Mouse (Mus musculus) skeletal muscle tissue, adult 2 months (tissue): ENCODE results near the gene Sord.

ENCODE experiments used
- DNase-seq: peaks from one replicate; pipeline ENCODE4 v3.0.0-alpha.2; 2012; ENCODE audit warnings: low read depth, low spot score

The Sord gene

DNA sequence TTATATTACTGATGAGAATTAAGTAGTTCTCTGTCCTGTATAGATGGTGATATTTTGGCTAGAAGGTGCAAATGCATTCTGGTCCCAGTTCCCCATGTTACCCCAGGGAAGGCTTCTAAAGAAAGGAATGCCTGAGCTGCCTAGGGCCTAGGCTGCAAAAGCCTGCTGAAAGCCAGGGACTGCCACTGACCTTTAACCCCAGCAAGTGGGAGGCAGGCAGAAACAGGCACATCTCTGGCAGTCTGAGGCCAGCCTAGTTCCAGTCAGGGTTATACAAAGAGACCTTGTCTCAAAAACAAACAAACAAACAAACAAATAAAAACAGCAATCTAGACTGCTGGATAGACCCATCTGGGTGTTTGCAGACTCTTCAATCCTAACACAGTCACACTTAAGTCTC lies 6.2 kb downstream of the Sord start:
- no peak for DNase-seq

DNA sequence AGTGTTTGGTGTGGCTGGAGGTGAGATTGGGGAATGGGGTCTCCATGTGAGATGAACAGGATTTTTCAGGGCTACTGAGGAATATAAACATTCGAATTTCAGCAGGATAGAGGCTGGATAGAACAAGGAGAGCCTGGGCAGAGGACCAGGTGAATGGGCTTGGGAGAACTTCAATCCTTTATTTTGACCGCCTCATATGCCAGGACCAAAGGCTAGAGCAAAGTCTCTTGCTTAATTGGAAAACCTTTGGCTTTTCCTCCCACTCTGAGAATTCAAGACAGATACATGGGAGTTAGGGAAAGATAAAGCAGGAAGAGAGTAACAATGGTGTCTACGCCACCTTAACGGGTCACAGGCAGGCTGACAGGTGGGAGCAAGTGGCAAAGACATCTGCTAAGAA lies 6.7 kb downstream of the Sord start:
- no peak for DNase-seq

DNA sequence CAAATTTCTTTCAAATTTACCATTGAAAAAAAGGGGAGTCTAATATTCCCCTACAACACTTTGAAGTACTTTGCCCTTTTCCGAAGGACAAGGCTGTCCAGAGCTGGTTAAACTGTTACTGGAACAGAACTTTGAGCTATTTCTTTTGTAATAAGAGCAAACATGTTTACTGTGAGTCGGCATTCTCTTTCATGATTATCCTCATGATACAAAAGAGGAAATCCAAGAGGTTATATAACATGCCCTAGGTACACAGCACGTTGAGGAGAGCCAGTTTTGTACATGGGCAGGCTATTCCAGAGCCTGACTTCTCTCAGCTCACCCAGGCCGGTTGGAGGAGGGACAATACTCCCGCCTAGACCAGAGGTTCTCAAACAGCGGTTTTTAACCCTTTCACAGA lies 7.4 kb downstream of the Sord start:
- DNase-seq, result no peak

DNA sequence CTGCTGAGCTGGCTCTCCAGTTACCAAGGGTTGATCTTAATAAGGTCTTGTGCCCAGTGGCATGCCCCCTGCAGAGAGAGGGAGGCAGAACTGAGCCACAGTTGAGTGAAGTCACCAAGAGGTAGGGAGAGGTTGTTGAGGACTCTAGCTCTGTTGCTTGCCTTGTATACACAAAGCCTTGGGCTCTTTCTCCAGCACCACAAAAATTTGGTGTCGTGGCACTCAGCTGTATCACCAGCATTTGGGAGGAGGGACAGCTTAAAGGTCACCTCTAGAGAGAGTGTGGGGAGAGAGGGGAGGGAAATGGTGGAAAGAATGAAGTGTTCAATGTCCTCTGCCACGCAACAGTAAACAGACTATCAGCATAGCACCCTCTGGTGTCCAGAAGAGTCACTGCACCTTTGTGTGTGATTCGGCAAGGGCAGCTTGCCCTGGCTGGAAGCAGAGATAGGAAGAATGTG lies 9.2 kb downstream of the Sord start:
- DNase-seq, result peak; percentile 61

DNA sequence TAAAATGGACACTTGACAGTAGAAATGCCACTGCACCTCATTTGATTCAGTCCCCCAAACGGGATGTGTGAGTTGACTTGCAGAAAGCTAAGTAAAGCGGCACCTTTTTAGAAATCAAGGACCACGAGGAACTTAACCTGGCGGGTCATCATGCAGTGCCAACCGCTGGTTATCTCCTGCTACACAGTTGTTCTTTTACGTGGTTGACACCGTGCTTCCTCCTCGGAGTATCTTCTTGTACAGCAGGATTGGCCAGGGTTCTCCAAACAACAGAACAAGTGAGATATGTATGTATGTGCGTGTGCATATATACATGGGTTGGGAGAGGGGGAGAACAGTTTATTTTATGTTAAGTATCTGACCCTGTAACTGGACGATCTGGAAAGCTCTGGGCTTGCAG lies 13.2 kb downstream of the Sord start:
- DNase-seq, result no peak

DNA sequence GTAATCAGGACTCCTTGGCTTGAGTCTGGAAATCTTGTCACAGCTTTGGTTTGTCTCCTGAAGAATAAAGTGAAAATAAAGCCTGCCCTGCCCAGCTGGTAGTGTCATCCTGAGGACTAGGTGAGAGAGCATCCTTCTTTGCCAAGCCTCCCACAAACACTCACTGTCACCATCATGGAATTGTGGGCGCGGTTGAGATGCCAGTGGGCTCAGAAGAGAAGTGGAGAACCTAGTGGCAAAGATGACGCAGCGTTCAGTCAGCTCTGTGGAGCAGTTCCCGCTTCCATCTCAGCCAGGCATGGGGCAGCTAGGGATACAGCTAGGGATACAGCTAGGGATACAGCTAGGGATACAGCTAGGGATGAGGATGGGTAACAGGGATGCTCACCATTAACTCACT lies 21.4 kb downstream of the Sord start:
- no peak for DNase-seq

DNA sequence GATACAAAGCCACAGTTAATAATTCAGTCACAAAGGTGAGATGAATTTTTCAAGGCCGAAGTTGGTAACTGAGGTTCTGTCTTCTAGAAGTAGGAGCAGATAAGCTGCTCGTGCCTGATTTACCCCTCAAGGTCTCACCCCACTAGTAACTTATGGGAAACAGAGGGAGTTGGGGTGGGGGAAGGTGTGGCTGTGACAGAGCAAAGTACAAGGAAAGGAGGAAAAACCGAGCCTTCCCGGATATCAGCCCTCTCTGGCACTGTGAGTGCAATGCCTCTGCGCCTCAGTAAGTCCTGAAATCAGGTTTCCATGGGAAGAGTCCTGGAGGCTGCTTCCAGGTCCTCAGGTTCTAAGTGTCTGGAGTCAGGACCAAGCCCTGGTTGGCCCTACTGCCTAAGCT lies 26.2 kb downstream of the Sord start:
- DNase-seq, result no peak

DNA sequence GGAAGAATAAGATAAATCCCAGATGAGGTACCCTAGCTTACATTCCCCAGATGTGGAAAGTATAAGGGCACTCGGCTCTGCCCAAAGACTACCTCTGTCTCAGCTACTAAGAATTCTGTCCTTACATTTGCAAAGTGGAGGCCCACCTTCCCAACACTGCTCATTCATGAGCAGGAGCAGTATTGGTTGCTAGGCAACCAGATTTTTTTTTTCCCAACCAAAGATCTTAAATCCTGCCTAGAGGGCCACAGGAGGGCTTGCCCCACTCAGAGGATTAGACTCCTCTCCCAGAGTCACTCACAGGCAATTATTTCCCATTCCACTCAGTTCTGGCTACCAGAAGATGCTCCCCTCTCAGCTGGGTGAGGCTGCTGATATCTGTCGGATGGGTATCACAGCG lies 30.1 kb downstream of the Sord start:
- no peak for DNase-seq

DNA sequence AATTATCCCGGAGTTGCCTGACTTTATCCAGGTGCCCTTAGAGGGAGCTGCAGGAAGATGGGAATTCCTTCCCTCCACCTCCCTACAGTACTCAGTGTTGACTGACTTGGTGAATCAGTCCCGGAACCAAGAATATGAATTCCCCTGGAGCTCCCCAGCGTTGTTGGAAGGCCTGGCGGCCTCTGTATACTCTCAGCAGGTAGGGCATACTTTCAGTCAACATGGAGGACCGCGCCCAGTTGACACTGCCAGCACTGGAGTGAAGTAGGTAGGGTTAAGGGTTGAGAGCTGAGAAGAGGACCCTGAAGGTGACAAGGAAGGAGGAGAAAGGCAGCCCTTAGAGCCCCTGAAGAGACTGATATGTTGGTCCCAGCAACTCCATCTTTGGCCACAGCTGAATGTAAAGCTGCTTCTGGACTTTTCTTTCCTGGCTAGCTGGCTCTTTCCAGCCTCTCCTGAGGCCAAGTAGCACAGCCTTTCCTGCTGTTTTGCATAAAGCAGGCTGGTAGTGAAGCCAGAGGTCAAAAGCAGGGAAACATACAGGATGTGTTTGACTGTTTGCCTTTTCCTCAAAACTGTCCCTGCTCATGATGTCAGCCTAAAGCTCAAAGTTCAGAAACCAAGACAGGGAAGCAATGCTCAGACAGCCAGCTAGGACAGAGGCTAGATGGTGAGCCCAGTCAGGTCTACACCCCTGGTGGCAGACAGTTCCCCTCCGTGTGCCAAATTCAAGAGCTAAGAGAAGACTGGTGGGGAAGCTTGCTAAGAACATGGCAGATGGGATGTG lies 32.1 kb downstream of the Sord start:
- no peak for DNase-seq

DNA sequence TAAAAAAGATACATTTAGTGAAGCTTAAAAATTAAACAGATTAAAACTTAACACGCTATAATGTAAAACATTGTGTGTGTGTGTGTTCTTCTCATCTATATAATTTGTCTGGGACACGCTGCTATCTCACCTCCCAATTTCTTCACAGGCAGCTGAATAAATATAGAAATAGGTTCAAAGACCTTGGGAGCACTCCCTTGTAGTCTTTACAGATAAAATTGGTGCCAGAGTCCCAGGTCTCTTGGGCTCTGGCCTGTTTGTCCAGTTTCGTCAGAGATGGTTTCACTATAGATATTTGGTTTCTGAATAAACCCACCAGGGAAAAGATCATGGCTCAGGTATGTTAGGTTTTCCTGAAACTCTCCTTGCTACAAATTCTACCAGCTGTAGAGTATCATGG lies 44.2 kb downstream of the Sord start:
- DNase-seq, result no peak

DNA sequence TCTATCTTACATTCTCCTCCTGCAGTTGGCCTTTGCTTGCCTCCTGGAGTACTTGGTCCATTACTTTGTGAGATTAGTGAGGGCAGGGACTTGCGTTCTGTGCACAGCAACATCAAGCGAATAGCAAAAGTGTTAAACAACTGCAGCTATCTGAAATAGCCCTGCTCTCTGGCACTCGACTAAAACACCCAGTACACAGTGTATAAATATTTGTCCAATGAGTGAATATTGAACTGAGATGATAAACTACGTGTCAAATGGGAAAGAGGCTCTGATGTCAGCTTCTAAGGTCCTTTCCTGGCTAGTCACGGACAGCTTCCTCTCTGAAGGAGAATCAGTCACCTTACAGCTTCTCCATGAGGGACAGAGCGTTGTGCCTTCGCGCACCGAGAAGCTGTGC lies 49.5 kb downstream of the Sord start:
- no peak for DNase-seq

DNA sequence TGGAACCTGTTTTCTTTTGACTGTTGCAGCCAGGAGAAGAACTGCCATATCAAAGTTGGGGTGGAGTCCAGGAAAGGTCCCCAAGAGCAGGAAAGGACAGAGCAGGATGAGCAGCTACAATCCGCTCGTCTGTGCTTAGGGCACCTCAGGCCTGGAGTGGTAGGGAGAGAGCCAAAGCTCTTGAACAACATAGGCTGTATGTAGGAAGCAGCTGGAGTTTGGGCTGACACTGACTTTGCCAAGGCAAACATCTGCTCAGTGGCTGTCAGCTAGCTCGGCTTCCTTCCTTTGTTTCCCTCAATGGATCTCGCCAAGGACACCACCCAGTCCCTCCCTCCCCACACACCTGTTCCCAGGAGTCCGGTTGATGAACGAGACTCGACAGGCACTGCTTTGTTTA lies 51.6 kb downstream of the Sord start:
- DNase-seq, result no peak

DNA sequence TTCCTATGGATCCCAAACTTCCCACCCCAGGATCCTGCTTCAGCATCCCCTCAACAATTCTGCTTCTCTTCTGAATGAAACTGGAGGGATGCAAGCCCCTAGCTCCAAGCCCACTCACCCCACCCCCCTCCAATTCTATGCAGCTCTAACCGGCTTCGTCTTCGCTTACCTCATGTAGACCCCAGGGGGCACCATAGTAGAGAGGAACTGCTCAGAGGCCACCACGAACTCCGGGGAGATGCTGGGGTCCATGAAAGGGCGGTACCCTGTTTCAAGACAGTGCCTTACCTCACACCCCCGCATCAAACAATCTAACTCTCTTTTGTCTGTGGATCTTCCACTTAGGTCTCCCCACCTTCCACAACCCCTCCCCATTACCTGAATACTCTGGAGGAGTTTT lies 60.4 kb downstream of the Sord start:
- DNase-seq, result no peak

DNA sequence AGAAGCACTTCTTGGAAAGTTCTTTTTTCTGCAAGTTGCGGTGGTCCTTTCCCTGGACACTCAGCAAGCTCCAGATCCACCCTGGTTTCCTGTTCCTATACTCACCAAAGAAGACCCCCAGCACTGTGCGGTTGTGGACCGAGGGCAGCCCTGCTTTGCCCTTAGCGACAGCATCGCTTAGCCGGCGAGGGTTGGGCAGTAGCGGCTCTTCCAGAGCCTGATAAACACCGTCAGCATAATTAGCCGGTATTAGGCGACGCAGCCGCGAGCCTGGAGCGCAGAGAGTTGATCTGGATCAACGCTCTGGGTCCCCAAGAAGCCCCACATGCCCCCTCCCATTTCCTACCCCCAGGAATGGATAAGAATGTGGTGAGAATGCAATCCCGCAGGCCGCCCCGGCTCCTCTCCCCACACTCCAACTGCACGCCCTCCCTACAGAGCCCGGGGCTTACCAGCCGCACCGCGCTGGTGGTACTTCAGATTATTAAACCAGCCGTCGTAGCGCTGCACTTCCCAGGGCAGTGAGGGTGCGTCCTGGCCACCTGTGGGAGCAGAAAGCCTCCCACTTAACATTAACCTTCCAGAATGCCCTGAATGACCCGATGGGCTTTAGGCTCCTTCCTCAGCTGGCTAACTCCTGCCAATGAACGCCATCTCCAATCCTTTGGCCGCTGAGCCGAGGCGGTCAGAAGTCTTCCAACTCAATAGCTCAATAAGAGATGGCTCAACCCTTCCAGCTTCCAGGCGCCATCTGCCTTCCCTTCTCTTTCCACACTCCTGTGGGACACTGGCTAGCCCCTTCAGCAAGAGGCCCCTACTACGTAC lies 62.9 kb downstream of the Sord start:
- no peak for DNase-seq

DNA sequence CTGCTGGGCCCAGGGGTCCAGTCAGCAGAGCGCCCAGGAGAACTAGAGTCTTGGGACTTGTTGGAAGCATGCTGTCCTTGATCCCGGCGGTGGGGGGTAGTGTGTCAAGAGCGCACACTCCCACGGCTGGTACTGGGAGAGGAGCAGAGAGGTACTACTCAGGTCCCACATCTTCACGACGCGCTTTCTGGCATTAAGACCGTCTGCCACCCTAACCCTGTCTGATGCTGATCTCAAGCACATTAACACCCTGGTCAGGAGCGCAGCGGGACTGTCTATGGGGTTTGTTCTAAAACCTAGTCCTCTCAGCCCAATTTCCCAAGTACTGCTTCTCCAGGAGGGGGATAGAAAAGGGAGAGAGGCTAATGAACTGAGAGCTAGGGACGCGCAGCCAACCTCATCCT lies 63.5 kb downstream of the Sord start, which contains the start of gene Duox2:
Gene Duox2, minus strand, starts transcription at position 354 of the 404 bp plus-strand sequence.
- no peak for DNase-seq

DNA sequence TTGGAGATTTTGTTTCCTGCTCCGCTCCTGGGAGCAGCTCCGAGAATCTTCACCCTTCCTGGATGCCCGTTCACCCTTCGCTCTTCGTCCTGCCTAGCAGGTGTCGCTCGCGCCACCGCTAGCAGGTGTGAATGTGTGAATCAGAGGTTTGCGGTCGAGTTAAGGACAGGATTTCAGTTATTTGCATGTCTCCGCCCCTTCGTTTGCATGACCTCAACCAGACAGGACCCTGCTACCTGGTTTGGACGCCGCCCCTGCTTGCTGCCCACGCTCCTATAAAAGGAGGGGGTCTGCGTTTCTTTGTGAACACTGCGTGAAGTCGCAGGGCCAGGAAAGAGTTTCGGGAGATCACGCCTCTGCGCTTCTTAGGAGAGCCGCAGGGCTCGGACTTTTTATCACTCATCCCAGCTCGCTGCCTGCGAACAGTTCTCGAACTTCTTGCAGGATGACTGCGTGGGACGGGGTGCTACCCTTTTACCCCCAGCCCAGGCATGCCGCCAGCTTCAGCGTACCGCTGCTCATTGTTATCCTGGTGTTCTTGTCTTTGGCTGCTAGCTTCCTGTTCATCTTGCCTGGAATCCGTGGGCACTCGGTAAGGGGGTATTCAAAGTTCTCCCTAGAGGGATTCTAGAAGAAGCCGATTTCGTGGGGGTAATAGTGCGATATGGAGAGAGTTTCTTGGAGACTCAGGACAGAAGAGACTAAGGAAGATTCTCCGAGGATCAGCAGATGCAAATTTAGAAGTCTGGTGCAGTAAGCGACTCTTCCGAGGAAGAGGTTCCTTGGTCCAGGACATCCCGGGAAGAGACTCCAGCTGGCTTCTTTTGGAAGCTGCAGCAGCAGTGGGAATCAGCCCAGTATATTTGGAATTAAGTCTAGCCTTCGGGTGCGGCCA lies 64.3 kb downstream of the Sord start, which contains the start of gene Duoxa2:
Gene Duoxa2, plus strand, starts transcription at position 305 of the 895 bp plus-strand sequence.
- no peak for DNase-seq

DNA sequence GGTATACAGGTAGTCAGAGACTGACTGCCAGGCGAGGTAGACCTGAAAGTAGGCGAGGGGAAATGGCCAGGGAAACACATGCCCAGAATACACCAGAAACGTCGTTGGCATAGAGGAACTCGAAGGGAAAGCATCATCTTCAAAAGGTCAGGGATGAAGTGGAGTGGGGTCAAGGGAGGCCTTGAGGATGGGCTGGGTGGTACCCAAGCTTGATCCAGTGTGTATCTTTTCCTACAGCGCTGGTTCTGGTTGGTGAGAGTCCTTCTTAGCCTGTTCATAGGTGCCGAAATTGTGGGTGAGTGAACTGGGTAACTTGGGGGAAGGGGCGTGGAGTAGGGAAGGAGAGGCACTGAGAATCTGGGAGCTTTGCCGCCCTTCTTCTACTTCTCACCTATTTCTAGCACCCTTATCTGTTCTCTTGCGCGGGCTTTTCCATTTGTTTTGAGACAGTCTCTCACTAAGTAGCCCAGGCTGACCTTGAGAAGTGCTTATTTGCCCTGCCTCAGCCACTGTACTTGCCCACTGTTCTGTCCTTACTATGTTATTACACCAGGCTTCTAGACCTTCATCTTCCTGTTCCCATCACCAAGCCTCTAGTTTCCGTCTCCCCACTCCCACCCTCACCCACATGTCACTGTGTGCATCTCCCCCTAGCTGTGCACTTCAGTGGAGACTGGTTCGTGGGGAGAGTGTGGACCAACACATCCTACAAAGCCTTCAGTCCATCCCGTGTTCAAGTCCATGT lies 65.5 kb downstream of the Sord start:
- DNase-seq, result no peak

DNA sequence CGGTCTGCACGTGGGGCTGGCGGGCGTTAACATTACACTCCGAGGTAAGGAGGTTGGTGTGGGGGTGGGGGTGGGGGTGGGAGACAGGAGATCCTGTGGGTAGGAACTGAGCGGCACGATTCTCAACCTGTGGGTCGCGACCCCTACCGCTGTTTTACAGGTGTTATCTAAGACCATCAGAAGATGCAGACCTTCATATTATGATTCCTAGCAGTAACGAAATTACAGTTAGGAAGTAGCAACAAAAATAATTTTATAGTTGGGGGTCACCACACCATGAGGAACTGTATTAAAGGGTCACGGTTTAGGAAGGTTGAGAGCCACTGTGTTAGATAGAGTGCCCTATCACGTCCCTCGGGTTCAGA lies 66.1 kb downstream of the Sord start:
- no peak for DNase-seq

DNA sequence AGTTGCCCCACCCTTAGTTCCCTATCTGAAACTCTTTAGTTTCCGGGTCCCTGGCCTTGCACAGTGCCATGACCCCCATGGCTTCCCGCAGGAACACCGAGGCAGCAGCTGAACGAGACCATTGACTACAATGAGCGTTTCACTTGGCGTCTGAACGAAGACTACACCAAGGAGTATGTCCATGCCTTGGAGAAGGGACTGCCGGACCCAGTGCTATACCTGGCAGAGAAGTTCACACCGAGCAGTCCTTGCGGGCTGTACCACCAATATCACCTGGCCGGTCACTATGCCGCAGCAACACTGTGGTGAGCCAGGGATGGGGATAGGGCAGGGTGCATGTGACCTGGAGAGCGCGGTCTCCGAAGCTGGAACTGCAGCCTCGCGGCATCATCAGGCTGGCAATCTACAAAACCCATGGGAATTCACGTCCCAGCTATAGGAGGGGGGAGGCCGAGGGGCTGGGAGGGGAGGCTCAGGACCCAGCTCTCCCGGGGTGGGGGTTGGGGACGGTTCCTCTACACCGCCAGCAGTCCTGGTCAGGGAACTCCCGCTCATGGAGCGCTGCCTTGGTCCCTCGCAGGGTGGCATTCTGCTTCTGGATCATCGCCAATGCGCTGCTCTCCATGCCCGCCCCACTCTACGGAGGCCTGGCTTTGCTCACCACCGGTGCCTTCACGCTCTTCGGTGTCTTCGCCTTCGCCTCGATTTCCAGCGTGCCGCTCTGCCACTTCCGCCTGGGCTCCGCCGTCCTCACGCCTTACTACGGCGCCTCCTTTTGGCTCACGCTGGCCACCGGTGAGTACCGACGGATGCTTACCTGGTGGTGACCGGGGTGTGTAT lies 66.8 kb downstream of the Sord start:
- DNase-seq, result no peak

DNA sequence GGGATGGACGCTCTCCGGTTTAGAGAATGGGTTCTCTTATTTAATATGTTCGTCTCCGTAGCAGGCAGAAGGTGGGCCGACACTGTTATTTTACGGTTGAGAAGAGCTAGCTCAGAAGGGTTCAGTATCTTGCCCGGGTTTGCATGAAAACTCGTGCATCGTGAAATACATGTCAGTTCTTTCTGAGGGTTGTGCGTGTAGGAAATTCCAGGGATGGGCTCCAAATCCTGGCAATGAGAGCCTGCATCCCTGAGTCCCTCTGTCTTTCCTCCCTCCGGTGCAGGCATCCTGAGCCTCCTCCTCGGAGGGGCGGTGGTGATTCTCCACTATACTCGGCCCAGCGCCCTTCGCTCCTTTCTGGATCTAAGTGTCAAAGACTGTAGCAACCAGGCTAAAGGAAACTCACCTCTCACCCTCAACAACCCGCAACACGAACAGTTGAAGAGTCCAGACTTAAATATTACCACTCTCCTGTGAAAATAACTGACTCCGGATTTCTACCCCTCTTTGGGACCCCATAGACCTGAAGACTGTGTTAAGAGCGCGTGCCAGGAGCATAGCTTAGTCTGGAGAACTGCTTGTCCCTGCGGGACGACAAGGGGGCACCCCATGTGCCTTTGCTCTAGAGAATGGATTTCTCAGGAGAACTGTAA lies 67.5 kb downstream of the Sord start:
- DNase-seq, result no peak
